Mouse (Mus musculus) right cerebral cortex, adult 2 months (tissue): ENCODE results near the gene Brd3os.
A peak's percentile ranks its signal among the peaks of the same experiment; 100 is the strongest.

ENCODE experiments used
- DNase-seq, 2 experiments: peaks; one replicate each; pipeline ENCODE4 v3.0.0; 2021 to 2022; ENCODE audit warnings: low spot score in 2 of 2

Brd3os gene

GRCm38 (mm10) chr2:27469292-27469990 lies 27.3 kb downstream of the Brd3os start:
- DNase-seq: no peak

- no peak for DNase-seq
Observed at GRCm38 (mm10) chr2:27469991-27470355, 27.8 kb downstream of the Brd3os start.

- no peak for DNase-seq
Observed at GRCm38 (mm10) chr2:27470535-27470934, 28.4 kb downstream of the Brd3os start.

GRCm38 (mm10) chr2:27471170-27471584 lies 29.1 kb downstream of the Brd3os start:
- DNase-seq: no peak

- no peak for DNase-seq
Observed at GRCm38 (mm10) chr2:27473061-27473765, 31.1 kb downstream of the Brd3os start.

GRCm38 (mm10) chr2:27473911-27474310 lies 31.8 kb downstream of the Brd3os start:
- no peak for DNase-seq

- peak; percentile 21 to 27 for DNase-seq
Observed at GRCm38 (mm10) chr2:27474621-27475484, 32.7 kb downstream of the Brd3os start.

- peak; percentile 87 to 91 for DNase-seq
Observed at GRCm38 (mm10) chr2:27475495-27476302, 33.6 kb downstream of the Brd3os start.

GRCm38 (mm10) chr2:27476303-27477192 lies 34.4 kb downstream of the Brd3os start:
- DNase-seq: no peak

GRCm38 (mm10) chr2:27479821-27480220 lies 37.7 kb downstream of the Brd3os start:
- DNase-seq: no peak

GRCm38 (mm10) chr2:27480367-27480766 lies 38.2 kb downstream of the Brd3os start:
- DNase-seq: no peak

- DNase-seq: no peak
Observed at GRCm38 (mm10) chr2:27482265-27482861, 40.2 kb downstream of the Brd3os start.

GRCm38 (mm10) chr2:27486725-27487124 lies 44.6 kb downstream of the Brd3os start:
- DNase-seq: no peak

- DNase-seq: no peak
Observed at GRCm38 (mm10) chr2:27487336-27488049, 45.4 kb downstream of the Brd3os start.

- DNase-seq: no peak
Observed at GRCm38 (mm10) chr2:27488362-27488761, 46.2 kb downstream of the Brd3os start.

- DNase-seq: no peak
Observed at GRCm38 (mm10) chr2:27490939-27491338, 48.8 kb downstream of the Brd3os start.
